Mouse (Mus musculus) liver, embryonic 14.5 days (tissue): ENCODE results near the gene Map4k5.

Experiments used
- CTCF ChIP-seq: IDR thresholded peaks from 2 replicates; pipeline ENCODE4 v1.5.1; 2016; ENCODE audit warnings: antibody characterized with exemption, low read depth, control low read depth
- EP300 ChIP-seq: IDR thresholded peaks from 2 replicates; pipeline ENCODE4 v1.6.1; 2016; ENCODE audit warnings: antibody characterized with exemption, low read depth

DNA sequence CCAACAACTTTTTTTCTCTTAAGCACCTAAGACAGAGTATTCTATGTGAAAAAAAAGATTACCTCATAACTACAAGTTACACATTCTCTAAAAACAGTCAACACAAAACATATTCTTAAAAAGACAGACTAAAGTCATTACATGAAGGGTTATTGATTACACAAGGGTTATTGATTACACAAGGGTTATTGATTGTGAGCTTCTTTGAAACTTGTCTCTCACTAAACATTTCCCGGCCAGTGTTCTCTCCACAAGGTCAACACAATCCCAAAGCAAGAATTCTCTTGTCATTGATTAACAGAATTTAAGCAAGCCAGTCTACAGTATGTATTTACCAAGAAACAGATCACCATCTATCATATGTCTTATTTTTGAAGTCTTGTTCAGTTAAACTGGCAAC, 29.1 kb upstream of the Map4k5 start:
- no peak for TF ChIP-seq CTCF
- no peak for TF ChIP-seq EP300
